Mouse (Mus musculus): Measurements from ENCODE around the gene Gm973.

The Gm973 gene

DNA sequence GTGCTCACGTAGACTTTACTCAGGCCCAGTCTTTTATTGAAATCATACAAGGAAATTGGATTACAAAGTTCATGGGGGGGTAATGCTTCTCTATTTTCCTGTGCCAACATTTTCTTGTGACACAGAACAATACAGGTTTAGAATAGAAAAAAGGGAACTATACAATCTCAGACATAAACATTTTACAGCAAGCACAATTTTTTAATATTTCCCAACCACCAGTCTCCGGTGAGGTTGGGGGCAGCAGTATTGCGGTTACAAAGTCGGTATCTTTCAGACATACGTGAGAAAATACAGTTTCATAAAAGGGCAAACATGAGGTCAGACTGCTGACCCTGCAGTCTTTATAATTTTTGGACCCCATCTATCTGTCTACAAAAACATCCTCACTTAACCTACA is 20.1 kb upstream of the Gm973 start:
- no peak for DNase-seq

DNA sequence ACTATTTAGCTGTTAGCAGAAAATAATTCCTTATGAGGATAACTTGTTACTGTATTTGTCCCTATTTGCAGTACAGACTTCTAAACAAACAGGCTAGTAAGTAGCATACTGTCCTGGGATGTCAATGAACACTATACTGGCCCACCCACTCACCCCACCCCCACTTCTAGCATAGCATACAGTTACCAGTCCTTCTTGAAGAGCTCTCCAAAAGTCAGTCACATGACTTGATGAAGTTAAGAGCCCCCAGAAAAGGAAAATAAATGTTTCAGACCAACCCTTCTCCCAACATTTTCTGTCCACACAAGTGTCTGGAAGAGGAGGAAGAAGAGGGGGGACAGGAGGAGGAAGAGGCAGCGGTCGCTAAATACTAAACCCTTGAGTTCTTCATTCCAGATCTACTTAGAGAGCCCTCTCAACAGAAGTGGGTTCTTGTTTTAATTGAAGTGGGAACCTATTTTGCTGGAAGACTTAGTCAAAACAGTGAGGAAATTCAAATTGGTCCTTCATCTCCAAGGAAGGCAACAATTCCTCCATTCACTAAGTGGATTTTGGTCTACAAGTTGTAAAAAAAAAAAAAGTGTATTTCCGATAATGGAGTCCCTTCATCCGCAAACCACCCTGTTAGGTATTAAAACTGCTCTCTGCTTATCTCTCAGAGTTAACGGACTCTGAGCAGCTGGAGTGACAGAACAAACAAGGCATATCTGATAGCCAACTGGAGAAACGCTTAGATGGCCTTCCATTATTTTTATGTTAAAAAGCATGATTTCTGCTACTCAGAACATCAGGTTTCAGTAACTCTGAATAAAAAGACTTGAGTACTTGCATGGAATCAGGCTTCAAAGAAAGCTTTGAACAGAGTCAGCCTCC is 18.1 kb upstream of the Gm973 start:
- DNase-seq: no peak

GRCm38 (mm10) chr1:59499327-59499726 is 16.7 kb upstream of the Gm973 start:
- DNase-seq: no peak

GRCm38 (mm10) chr1:59502355-59502754 is 13.7 kb upstream of the Gm973 start:
- no peak for DNase-seq

GRCm38 (mm10) chr1:59503659-59504301 is 12.3 kb upstream of the Gm973 start:
- DNase-seq: no peak

DNA sequence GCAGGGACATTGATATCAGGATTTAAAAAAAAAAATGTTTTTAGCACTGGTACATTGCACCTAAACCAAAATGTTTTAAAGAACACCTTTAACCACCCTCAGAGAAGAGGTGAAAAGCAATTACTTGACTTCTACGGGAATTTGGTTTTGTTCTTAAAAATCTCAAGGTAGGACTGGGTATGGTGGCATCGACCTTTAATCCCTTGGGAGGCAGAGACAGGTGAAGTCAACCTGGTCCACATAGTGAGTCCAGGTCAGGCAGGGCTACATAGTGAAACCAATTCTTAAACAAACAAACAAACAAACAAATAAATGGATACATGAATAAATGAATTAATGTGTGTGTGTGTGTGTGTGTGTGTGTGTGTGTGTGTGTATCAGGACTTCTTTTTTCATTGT is 11.8 kb upstream of the Gm973 start:
- DNase-seq: no peak

DNA sequence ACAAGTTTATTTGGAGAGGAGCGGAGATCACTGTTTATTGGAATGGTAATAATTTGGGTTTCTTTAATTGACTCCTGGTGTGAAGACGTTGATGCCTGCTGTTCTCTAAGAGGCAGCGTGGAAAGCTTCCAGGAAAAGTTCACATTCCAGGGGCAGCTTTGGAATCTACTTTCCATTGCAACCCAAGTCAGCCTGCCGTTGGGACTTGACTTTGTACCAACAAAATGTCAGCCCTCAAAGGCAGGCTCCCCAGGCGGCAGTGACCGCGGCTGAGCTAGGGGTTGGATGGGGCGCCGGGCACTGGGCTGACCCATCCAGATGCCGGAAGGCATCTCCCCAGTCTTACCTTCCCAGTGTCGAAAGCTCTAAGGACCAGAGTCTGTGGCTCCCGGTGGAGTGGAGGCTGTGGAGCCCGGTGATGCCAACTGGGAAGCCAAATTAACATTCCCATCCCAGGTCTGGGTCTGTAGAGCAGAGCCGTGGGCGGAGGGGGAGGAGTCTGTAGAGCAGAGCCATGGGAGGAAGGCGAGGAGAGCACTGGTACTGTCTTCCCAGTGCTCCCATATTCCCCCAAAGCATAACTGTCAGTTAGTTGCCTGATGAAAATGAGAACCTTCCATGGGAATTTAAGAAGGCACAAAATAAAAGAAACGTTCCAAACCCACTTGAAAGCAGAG is 7.5 kb upstream of the Gm973 start:
- DNase-seq: no peak

DNA sequence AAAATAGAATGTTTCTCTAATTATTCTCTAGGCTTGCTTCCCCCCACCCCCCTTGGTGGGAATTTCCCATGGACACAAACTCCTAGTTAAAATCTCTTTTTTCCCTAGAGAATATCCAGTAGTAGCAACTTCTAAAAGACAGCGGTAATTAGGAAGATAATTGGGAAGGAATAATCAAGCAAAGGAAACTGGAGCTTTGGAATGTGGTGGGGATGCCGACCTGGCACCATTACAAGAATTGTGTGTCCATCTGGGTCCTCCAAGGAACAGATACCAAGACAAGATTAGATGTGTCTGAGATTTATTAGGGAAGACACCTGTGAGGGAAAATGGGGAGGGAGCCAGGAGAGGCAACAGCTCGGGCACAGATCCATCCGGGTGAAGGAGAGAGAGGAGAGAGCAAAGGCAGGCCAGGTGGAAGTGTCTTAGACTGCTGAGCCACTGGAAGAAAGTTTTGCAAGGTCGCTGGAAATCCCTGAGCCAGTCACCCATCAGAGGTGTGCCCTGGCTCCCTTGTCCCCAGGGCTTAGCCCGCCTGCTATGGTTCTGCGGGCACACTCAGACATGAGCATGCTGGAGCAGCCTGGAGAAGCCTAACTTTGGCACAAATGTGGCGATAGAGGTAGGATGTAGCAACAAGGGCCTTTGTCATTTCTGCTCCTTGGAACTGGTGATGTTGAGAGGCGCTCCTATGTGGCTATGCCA is 4.3 kb upstream of the Gm973 start:
- no peak for DNase-seq

- DNase-seq: no peak
These were observed 4.3 kb downstream of the Gm973 start for GRCm38 (mm10) chr1:59520226-59520837.

- no peak for DNase-seq
These were observed 6.4 kb downstream of the Gm973 start for GRCm38 (mm10) chr1:59522456-59522855.

DNA sequence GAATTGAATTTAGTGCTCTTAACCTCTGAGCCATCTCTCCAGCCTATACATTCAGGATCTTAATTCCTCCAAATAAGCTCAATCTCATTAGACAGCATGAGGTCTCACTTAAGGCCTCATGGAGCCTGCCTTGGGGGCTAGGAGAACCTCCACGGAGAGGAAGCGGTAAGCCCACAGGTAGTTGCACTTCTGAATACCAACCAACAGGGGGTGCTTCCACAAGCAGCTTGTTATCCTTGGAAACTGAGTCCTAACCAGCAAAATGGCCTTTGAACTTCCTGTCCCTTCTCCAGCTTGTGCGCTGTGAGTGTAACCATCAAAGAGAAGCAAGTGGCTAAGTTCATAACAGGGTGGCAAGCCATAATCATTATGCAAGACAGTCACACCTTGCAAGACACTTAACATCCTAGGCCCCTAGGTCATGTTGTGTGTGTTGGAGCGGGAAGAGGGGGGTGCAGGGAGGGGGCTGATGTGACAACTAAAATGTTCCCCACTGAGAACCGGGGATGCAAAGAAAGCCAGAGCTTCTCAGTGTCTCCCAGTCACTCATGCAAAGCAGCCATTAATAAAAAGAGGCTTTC is 7.4 kb downstream of the Gm973 start:
- no peak for DNase-seq

- DNase-seq: no peak
These were observed 8.0 kb downstream of the Gm973 start for GRCm38 (mm10) chr1:59524071-59524470.

DNA sequence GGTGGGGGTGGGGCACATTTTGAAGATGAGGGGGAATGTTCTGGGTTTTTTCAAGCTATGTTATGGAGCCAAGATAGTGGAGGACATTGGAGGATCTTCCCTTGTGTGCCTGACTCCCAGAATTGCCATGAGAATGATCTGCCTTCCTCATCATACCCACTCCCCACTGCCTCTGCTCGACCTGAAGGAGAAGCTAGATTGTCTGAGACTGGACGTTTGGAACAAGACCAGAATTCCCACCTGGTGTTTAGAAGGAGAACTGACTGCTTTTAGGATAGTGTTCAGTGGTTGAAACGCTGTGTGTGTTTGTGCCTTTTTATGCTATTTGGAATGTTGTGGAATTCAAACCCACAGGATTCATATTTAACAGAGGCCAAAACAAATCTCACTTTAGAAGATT is 8.7 kb downstream of the Gm973 start:
- no peak for DNase-seq

DNA sequence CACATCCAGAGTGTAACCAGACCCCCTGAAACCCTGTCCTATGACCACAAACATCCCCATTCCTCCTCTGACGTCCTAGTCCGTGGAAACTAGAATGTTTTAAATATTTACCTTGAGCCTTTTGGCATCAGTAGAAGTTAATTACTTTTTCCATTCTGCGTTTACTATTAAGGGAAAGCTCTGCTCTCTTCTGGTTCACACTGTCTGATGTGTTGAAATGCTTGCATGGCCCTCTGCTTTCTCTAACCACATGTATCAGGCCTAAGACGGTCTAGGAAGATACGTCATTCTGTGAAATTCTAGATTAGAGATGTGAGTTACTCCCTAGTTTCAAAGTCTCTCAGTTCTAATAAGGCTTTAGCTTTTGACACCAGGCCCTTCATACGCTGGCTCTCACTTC is 11.2 kb downstream of the Gm973 start:
- no peak for DNase-seq

DNA sequence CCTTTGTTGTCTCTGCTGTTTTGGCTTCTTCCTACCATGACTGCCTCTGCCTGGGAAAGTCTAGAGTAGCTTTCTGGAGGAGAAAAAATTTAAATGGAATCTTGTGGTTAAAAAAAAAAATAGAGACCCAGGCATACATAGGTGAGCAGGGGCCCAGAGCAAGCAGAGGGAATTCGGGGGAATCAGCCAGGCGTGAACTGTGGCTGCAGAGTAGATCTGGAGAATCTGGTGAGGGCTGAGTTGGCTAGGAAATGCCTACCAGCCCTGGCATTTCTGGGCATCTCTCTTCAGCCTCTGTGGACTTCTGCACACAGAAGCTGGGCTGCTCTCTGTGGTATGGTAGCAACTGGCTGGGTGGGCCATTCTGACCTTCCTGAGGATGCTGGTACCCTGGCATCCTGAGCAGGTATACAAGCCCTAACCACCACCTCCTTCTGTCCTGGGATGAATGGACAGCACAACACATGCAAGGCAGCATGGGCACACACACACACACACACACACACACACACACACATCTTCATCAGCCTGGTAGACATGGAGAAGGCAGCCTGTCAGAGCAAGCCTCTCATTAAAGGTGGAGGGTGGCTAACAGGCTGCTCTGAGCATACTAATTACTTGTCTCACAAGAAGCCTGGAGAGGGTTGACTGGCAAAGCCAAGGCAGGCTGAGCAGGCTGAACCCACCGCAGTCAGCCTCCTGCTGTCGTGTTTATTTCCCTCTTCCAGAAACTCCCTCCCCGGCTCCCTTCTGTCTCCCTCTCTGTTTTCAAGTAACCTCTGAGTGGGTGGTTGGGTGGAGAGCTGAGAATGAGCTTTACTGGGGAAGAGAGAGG is 19.1 kb downstream of the Gm973 start:
- peak; percentile 35 for DNase-seq

DNA sequence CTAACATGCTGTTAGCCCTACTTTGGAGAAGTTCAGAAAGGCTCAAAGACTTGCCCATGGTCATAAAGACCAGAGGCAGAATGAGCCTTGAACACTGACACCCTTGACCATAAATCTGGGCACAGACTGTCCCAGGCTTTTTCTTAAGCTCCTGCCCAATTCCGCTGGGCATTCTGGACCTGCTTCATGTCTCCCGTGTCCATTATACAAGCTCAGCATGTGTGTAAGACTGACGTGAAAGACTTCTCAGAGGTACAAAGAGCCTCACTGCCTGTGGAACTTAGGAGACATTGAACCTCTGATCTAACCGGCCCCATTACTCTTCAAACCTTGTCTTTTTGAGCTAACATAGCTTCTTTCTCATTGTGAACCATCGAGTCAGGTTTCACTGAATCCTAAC is 22.3 kb downstream of the Gm973 start:
- DNase-seq: no peak

GRCm38 (mm10) chr1:59540537-59541148 is 24.6 kb downstream of the Gm973 start:
- DNase-seq: no peak

DNA sequence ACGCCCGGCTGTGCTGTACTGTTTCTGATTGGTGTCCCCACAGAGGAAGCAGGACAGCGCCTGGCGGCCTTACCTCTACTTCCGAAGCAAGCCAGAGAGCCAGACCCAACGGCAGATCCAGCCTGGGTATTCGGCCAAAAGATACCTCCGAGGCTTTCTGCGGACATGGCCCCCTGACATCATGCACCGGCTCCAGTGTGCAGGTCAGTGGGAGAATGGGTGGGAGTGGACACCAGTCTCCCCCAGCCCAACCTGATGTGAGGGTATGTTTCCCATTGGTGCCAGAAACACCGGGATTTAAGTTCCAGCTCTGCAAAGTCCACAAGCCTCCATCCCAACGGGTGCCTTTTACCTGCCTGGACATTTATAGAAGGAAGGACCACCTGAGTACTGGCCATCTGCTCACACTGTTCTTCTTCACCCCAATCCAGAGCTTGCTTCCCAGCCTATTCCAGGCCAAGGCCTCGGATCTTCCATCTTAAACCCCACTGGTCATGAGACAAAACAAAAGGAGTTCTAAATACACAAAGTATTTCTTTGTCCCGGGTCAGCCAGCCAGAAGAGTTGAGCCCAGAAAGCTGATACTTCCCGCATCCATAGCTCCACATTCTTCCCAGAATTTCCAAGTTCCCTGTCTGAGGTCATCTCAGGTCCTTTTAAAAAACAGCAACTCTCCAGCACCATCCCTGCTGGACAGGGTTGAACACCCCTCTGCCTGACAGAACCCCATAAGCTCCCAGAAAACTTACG is 25.4 kb downstream of the Gm973 start:
- no peak for DNase-seq

DNA sequence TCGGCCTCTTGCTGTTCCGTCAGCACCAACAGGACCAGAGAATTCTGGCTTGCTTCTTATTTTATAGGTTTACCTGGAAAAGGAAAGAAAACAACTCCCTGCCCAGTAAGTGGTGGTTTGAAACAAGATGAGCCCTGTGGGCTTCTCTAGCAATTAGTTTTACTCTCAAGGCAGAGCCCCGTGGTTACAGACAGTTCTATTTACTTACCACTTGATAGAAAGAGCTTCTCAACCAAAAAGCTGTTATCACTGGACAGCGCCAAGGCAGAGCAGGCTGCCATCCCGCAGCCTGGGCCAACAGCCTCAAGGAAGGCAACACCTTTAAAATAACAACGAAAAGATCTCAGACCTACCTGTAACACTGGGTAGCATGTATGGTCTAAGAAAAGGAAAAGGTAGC is 26.2 kb downstream of the Gm973 start:
- no peak for DNase-seq

DNA sequence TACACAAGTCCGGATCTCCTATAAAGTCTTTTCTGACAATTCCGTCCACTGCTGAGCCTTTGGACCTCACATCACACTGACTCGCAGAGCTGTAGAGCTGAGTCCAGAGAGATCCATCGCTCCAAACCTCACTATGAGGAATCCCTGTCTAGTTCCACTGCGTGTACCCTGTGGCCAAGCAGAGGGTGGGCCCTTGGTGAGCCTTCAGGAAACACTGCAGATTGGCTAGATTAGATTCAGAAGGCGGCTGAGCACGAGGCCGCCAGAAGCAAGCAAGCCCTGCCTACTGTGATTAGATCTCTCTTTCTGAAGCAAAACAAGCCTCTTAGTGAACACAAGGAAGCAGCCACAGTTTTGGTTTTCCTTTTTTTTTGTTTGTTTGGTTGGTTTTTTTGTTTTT is 27.8 kb downstream of the Gm973 start:
- DNase-seq: no peak

Data from right cerebral cortex, postnatal 4 days (tissue).